Mouse (Mus musculus) kidney, adult 2 months (tissue): ENCODE data around the gene Taf8.

Source experiments
- CTCF ChIP-seq: fragments of 200-500 bp; conservative IDR thresholded peaks from 2 replicates; pipeline ENCODE4 v1.5.1; 2011; ENCODE audit warnings: low read depth, mild to moderate bottlenecking, control low read depth, low read length, moderate library complexity, mixed read lengths; ENCODE audit not compliant: insufficient read depth, insufficient read length
- POLR2A ChIP-seq: fragments of 200-500 bp; IDR thresholded peaks from one replicate; pipeline ENCODE4 v1.6.1; 2011; ENCODE audit warnings: low read depth, low read length, control low read depth

- no peak for TF ChIP-seq POLR2A
- no peak for TF ChIP-seq CTCF
These were observed 11.1 kb upstream of the Taf8 start for GRCm38 (mm10) chr17:47512956-47513775.
